Mouse (Mus musculus): Measurements from ENCODE around the gene Gm9495.
"Not testable (repeated sequence)": the region's sequence is repeated elsewhere in the genome, so short reads cannot be mapped to it uniquely, and the experiment has no call there.

Gene Gm9495

GRCm38 (mm10) chr8:69453465-69453864 lies at the start of gene Gm9495:
Gene Gm9495, minus strand, starts transcription at chr8:69453565.
- not testable (repeated sequence) for DNase-seq (ENCODE audit: extremely low spot score, low spot score)

DNA sequence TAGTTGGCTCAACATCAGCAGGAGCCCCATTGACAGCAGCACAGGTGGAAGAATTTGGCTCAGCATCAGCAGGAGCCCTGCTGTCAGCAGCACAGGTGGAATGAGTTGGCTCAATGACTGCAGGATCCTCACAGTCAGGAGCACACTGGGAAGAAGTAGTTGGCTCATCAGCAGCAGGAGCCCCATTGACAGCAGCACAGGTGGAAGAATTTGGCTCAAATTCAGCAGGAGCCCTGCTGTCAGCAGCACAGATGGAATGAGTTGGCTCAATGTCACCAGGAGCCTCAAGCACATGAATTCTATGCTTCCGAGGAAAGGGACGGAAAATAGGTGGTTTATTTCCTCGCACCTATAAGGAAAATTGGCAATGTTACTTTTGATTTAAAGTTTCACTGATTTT lies 21.6 kb upstream of the Gm9495 start:
- not testable (repeated sequence) for DNase-seq (ENCODE audit: extremely low spot score, low spot score)

DNA sequence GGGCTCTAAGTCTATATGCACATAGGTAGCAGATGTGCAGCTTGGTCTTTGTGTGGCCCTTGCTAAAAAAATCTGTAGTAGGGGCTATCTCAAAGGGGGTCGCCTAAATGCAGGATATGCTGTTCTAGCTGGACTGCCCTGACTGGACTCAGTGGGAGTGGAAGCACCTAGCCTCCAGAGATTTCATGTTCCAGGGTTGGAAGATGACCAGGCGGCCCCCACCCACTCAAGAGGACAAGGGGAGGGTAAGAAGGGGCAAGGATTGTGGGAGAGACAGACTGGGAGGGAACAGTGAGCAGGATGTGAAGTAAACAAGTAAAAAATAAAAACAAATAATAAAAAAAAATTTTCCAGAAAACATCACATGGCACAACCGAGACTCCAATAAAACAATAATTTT lies 33.3 kb downstream of the Gm9495 start:
- DNase-seq (ENCODE audit: extremely low spot score, low spot score) = not testable (repeated sequence)

DNA sequence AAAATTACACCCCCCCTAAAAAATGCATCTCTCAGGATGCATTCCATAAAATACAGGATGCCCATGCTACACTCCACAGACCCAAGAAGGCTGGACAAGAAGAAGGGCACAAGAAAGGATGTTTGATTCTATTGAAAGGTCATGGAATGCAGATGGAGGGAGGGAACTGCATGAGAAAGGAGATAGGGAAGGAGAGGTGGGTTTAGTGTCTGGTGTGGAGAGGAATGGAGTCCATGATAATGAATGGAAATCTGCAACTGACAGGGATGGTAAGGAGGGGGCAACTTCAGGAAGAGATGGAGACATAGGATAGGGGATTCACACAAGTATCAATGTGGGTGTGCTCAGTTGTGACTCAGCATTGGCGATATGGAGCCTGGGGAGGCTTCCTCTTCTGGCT lies 39.0 kb downstream of the Gm9495 start:
- no peak for DNase-seq (ENCODE audit: extremely low spot score, low spot score)

GRCm38 (mm10) chr8:69404768-69405167 lies 48.6 kb downstream of the Gm9495 start:
- no peak for DNase-seq (ENCODE audit: extremely low spot score, low spot score)

GRCm38 (mm10) chr8:69399956-69400443 lies 53.4 kb downstream of the Gm9495 start:
- no peak for DNase-seq (ENCODE audit: extremely low spot score, low spot score)

GRCm38 (mm10) chr8:69399181-69399955 lies 54.0 kb downstream of the Gm9495 start:
- peak; percentile 54 for DNase-seq (ENCODE audit: extremely low spot score, low spot score)

DNA sequence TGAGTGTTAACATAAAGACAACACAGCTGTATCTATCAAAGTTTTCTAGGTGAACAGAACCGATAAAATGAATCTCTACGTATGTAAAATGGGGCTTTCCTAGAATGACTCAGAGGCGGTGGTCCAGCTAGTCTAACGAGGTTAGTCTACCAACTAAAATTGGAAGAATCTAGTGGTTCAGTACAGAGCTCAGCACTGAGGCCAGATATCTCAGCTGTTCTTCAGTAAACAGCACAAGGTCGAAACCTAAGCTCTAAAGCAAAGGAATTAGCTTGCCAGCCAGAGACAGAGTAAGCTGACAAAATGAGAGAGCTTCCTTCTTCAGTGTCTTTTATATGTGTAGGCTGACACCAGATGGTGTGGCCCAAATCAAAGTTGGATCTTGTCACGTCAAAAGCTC lies 57.2 kb downstream of the Gm9495 start:
- DNase-seq (ENCODE audit: extremely low spot score, low spot score) = no peak

GRCm38 (mm10) chr8:69395050-69395789 lies 58.1 kb downstream of the Gm9495 start:
- DNase-seq (ENCODE audit: extremely low spot score, low spot score) = peak; percentile 89

DNA sequence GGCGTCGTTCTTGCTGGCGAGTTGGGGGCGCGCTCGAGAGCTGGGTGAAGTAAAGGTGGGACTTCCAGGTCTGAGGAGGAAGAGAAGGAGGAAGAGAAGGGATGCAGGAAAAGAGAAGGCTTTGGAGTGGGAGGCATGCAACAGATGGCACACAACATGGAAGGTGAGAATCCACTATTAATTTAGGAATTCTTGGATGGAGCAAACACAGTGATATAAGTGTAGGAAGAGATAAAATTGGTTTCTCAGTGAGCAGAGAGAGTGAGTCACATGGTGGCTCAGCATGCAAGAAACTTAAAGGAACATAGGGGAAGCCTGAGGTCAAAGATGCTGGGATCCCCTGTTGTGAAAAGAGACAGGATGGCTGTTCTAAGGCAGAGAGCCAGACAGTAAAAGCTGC lies 69.0 kb downstream of the Gm9495 start:
- DNase-seq (ENCODE audit: extremely low spot score, low spot score) = no peak

Data from neural tube, embryonic 10.5 days (tissue).